Mouse (Mus musculus) bone marrow, adult 2 months (tissue): ENCODE measurements around the gene Sc5d. TPM values are rescaled to one million over a fixed set of nuclear protein-coding genes. Genes with fewer than 3 reads are reported as not detected.

ENCODE experiments used
- H3K27ac ChIP-seq: fragments of 200-500 bp; 2 replicates; pipeline ENCODE4 v1.5.1; 2012; ENCODE audit warnings: low read depth, mild to moderate bottlenecking, control low read depth, inconsistent platforms, low read length; ENCODE audit not compliant: control insufficient read depth, poor library complexity, insufficient read depth
- H3K4me1 ChIP-seq: fragments of 200-500 bp; 2 replicates; pipeline ENCODE4 v1.6.1; 2011; ENCODE audit warnings: low read length; ENCODE audit not compliant: control insufficient read depth, insufficient read depth
- H3K4me3 ChIP-seq: fragments of 200-500 bp; replicated peaks from 2 replicates; pipeline ENCODE3; 2011; ENCODE audit warnings: mild to moderate bottlenecking, low read depth, low read length, control low read depth; ENCODE audit not compliant: control insufficient read depth
- CTCF ChIP-seq: fragments of 200-500 bp; IDR thresholded peaks from 2 replicates; pipeline ENCODE4 v1.5.1; 2011; ENCODE audit warnings: low read length, control low read depth; ENCODE audit not compliant: control insufficient read depth, insufficient read depth
- POLR2A ChIP-seq: fragments of 200-500 bp; IDR thresholded peaks from 2 replicates; pipeline ENCODE4 v1.6.1; 2011; ENCODE audit warnings: low read depth, mild to moderate bottlenecking, control low read depth, low read length, borderline replicate concordance; ENCODE audit not compliant: control insufficient read depth
- WGBS: fragments of 180-500 bp; shearing (Covaris S2); methylation state at CpG from one replicate; pipeline ENCODE4 v1.1.7; 2018; 5-methylcytosine and 5-hydroxymethylcytosine counted together
- polyA plus RNA-seq: library from polyadenylated mRNA; stranded (reverse); fragments of >200 nt; gene quantifications from 2 replicates; pipeline ENCODE4 v1.2.4, GENCODE M21; 2011; ENCODE audit warnings: low replicate concordance; ENCODE audit not compliant: missing spikeins, insufficient read depth, insufficient read length

Gene Sc5d
- polyA plus RNA-seq: 4.2 and 6.5 TPM in 2 replicates

- Histone ChIP-seq H3K27ac (no peak within 1 kb of the TSS), H3K4me3 (peak within 1 kb of the TSS; percentile 74), H3K4me1 (no peaks in the 10 kb centered on the region)
- TF ChIP-seq CTCF (no peak), POLR2A (peak; percentile 89; the same call in 1 of the 2 replicates)
- 1% methylated on average over 49 of the region's 49 CpGs for WGBS
These were observed at the start of gene Sc5d for GRCm38 (mm10) chr9:42264145-42264544. TSS of gene Sc5d (minus strand) at chr9:42264256.

DNA sequence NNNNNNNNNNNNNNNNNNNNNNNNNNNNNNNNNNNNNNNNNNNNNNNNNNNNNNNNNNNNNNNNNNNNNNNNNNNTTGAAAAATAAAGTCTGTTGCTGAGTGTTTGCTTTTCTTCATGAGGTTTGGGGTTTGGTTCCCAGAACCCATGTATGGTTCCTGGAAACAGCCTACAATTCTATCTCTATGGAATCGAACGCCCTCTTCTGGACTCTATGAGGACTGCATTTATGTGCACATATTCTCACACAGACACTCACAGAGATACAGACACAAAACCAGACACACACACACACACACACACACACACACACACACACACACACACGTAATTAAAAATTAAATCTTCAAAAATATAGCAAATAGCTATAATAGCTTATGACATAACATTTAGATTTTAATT is 47.3 kb upstream of the Sc5d start:
- TF ChIP-seq CTCF (no peak), POLR2A (no peak)
- H3K4me3 ChIP-seq: no peak overlapping the region
- peaks cover 4% of the 10 kb centered on the region for H3K4me1 ChIP-seq
- 70% methylated on average over 3 of the region's 3 CpGs for WGBS
- no peak overlapping the region for H3K27ac ChIP-seq

- peaks cover 2% of the 10 kb centered on the region for H3K4me1 ChIP-seq
- H3K27ac ChIP-seq: no peak overlapping the region
- no peak overlapping the region for H3K4me3 ChIP-seq
- 66% methylated on average over 4 of the region's 4 CpGs for WGBS
- TF ChIP-seq CTCF (no peak), POLR2A (no peak)
These were observed 39.8 kb upstream of the Sc5d start for GRCm38 (mm10) chr9:42303894-42304293.

DNA sequence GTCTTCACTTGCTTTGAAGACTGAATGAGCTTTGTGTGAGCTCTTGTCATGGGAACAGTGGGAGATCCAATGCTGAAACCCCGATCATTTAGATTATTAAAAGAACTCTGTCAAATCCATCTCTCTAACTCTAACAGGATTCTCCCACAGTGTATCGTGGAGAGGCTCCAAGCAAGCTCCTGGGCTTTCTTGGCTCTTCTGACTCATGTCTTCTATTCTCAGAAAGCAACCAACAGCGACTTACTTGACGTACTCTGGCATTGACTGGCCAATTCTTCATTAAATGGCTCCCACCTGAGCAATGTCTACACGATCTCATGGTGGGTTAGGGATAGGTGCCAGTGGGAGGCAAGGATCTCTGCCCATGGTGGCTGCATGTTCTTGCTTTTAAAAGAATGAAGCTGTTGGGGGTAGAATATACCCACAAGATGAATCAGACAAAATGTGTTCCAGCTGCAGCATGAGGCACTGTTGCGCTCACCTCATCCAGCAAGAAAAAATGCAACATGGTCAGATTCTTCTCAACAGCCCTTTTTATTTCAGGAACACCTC is 37.1 kb upstream of the Sc5d start:
- no peak overlapping the region for H3K27ac ChIP-seq
- no peak overlapping the region for H3K4me3 ChIP-seq
- no peaks in the 10 kb centered on the region; the same call in none of the 2 replicates for H3K4me1 ChIP-seq
- 74% methylated on average over 6 of the region's 6 CpGs for WGBS
- TF ChIP-seq CTCF (no peak), POLR2A (no peak)

GRCm38 (mm10) chr9:42296297-42296922 is 32.4 kb upstream of the Sc5d start:
- TF ChIP-seq CTCF (no peak), POLR2A (no peak)
- 45% methylated on average over 10 of the region's 10 CpGs for WGBS

DNA sequence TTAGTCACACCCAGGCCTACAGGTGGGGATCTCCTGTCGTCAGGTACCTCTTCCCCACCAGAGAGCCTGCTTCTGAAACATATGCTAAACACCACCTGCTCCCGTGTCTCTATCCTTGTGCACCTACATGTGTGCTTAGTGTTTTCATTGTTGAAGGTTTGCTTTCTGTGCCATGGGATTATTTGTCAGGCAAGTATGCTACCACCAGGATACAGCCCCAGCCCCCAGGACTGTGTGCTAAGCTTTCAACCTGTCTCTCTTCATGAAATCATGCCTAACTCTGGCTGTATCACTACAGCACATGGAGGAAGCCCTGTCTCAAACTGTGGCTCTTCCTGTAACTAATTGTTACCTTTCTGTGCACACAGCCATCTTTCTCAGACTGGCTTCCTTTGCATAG is 30.1 kb upstream of the Sc5d start:
- Histone ChIP-seq H3K27ac (no peak overlapping the region), H3K4me3 (no peak overlapping the region), H3K4me1 (no peaks in the 10 kb centered on the region; the same call in 1 of the 2 replicates)
- WGBS: 82% methylated on average over 2 of the region's 2 CpGs
- TF ChIP-seq CTCF: no peak
- no peak for TF ChIP-seq POLR2A

More at GRCm38 (mm10) chr9:42296297-42296922, 32.4 kb upstream of the Sc5d start:
- H3K4me1 ChIP-seq: no peaks in the 10 kb centered on the region; the same call in none of the 2 replicates
- no peak overlapping the region for H3K4me3 ChIP-seq
- H3K27ac ChIP-seq: peak overlapping the region; percentile 9

DNA sequence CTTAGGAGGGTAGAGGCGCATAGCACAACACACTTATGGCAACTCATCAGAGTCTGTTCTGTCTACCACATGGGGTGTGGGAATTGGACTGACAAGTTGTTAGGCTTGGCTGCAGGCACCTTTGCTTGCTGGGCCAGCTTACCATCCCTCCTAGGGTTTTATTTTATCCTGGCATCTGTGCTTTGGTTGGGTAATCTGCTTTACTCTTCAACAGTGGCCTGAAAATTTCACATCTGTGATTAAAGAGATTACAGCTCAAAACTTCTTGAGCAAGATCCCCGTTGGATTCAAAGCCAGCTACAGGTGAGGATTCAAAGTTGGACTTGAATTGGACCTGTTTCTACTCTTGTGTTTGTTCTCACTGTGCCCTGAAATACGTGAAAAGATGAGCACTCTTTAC is 29.5 kb upstream of the Sc5d start:
- Histone ChIP-seq H3K4me1 (no peaks in the 10 kb centered on the region; the same call in 1 of the 2 replicates), H3K27ac (no peak overlapping the region), H3K4me3 (no peak overlapping the region)
- 68% methylated on average over 3 of the region's 3 CpGs for WGBS
- TF ChIP-seq CTCF (no peak), POLR2A (no peak)

DNA sequence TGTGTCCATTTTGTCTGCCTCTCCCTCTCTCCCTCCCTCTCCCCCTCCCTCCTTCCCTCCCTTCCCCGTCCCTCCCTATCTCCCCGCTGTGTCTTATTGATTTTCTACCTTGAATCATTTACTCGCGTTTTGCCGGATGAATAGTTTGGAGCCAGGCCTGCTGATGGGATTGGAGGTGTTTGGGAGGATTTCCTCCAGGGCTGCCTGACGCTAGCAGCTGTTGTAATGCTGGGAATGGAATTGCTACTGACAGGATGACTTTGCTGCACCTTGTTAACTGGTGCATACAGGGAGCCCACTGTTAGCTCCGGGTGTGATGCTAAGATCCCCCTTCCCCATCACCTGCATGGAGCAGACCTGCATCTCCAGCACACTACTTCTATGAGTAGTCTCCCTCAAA is 29.0 kb upstream of the Sc5d start:
- 73% methylated on average over 7 of the region's 7 CpGs for WGBS
- no peaks in the 10 kb centered on the region; the same call in 1 of the 2 replicates for H3K4me1 ChIP-seq
- no peak for TF ChIP-seq POLR2A
- TF ChIP-seq CTCF: no peak
- H3K27ac ChIP-seq: no peak overlapping the region
- no peak overlapping the region for H3K4me3 ChIP-seq
